ENCODE assay signal across 21 mouse cellular contexts in genomic region chr6:145269313-145269845, GRCm38 (mm10). TPM values are rescaled to one million over a fixed set of nuclear protein-coding genes. Genes with fewer than 3 reads are reported as not detected.
"Had no signal": no experiment of that assay in that cellular context is flagged by ENCODE, and none has a peak within 500 bp of the region (broad histone marks: within the 10 kb centered on the region; RNA-seq: fewer than 3 reads in every experiment).

No protein-coding gene starts in this region.

- DNase-seq: kidney, postnatal 10 days; kidney, postnatal 36 days; layer of hippocampus, postnatal 36 days; liver, embryonic 13.5 days; lung, adult 2 months; lung, postnatal 14 days; lung, postnatal 4 days; retina, postnatal 1 day; right cerebral cortex, postnatal 25 days; spleen, adult 18-20 months; thymus, adult 2 months; thymus, postnatal 14 days; thymus, postnatal 4 days had no signal

- H3K4me1 ChIP-seq: kidney, embryonic 15.5 days; midbrain, embryonic 15.5 days; neural tube, embryonic 13.5 days; stomach, embryonic 15.5 days had no signal

- ATAC-seq: midbrain, embryonic 15.5 days had no signal

- H3K36me3 ChIP-seq: kidney, embryonic 15.5 days; liver, embryonic 13.5 days; midbrain, embryonic 12.5 days; midbrain, embryonic 15.5 days; neural tube, embryonic 13.5 days; stomach, embryonic 15.5 days had no signal

- H3K4me2 ChIP-seq: kidney, embryonic 15.5 days; liver, embryonic 13.5 days; midbrain, embryonic 12.5 days; midbrain, embryonic 15.5 days; neural tube, embryonic 13.5 days; stomach, embryonic 15.5 days had no signal

- H3K9ac ChIP-seq: kidney, embryonic 15.5 days; liver, embryonic 13.5 days; midbrain, embryonic 12.5 days; midbrain, embryonic 15.5 days; neural tube, embryonic 13.5 days; stomach, embryonic 15.5 days had no signal

- H3K4me3 ChIP-seq: kidney, embryonic 15.5 days; left cerebral cortex, adult 2 months; liver, embryonic 13.5 days; midbrain, embryonic 12.5 days; midbrain, embryonic 15.5 days; myocyte; neural tube, embryonic 13.5 days; stomach, embryonic 15.5 days had no signal

- H3K27ac ChIP-seq: kidney, embryonic 15.5 days; left cerebral cortex, adult 2 months; liver, embryonic 13.5 days; midbrain, embryonic 12.5 days; midbrain, embryonic 15.5 days; neural tube, embryonic 13.5 days; stomach, embryonic 15.5 days had no signal

- H3K27me3 ChIP-seq: kidney, embryonic 15.5 days; midbrain, embryonic 12.5 days; midbrain, embryonic 15.5 days; neural tube, embryonic 13.5 days; stomach, embryonic 15.5 days had no signal

- H3K9me3 ChIP-seq: kidney, embryonic 15.5 days; liver, embryonic 13.5 days; midbrain, embryonic 12.5 days; midbrain, embryonic 15.5 days; neural tube, embryonic 13.5 days; stomach, embryonic 15.5 days had no signal

RNA-seq across cellular contexts. Expression of gene Casc1, which starts 58.6 kb away (rescaled TPM):
- polyA plus RNA-seq: liver, adult 2 months had no signal
